Mouse (Mus musculus): ENCODE measurements around the gene Chdh.

DNA sequence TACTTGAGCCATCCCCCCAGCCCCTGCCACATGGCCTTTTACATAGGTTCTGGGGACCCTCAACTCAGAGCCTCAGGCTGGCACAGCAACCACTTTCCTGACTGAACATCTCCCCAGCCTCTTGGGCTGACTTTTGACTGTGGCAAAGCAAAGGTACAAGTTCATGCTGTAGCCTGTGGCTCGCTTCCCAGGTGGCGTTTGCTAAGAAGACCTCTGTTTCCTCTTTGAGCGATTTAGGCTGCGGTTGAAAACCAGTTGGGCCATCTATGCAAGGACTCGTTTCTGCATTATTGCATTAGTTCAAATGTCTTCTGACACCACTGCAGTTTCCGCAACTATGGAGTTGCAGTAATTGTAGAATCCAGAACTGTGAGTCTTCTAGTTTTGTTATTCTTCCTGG, 13.6 kb downstream of the Chdh start:
- TF ChIP-seq POLR2A (IDR thresholded peaks at IDR 0.05; ENCODE audit: low read depth, low read length) = no peak
- TF ChIP-seq CTCF (IDR thresholded peaks at IDR 0.05; ENCODE audit: extremely low read depth, insufficient read depth, insufficient read length, insufficient replicate concordance) = no peak
